Mouse (Mus musculus) E14TG2a.4 (cell line): ENCODE measurements around the gene Ccdc78.

Experiments
- CTCF ChIP-seq: conservative IDR thresholded peaks from 2 replicates; pipeline ENCODE4 v1.5.1; 2014; ENCODE audit warnings: low read length
- POU5F1 ChIP-seq: IDR thresholded peaks from 2 replicates; pipeline ENCODE4 v1.6.1; 2014; ENCODE audit warnings: low read length, borderline replicate concordance

DNA sequence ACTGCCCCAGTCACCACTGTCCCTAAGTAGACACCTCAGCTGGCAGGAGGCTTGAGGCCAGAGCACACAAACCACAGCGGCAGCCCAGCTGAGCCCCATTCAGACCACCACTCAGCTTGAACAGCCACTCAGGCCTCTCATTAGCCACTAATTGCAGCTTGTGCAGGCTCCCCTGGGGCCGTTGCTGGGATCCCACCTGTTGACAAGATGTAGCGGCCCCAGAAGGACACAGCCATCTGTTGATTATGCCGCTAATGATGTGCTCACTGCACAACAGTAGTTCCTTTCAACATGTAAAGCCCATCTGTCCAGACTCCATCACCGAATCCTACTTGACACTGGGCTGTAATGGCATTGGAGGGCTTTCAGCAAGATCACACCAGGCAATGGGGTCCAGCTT, 20.5 kb upstream of the Ccdc78 start:
- TF ChIP-seq CTCF (no peak), POU5F1 (no peak)
